Mouse (Mus musculus) E14TG2a.4 (cell line): ENCODE results near the gene Mkrn2.

Source experiments
- CTCF ChIP-seq: conservative IDR thresholded peaks from 2 replicates; pipeline ENCODE4 v1.5.1; 2014; ENCODE audit warnings: low read length
- POU5F1 ChIP-seq: IDR thresholded peaks from 2 replicates; pipeline ENCODE4 v1.6.1; 2014; ENCODE audit warnings: low read length, borderline replicate concordance

GRCm38 (mm10) chr6:115666641-115667040, 64.9 kb downstream of the Mkrn2 start:
- no peak for TF ChIP-seq CTCF
- TF ChIP-seq POU5F1: no peak
